Mouse (Mus musculus) subcutaneous adipose tissue, adult 2 months (tissue): Measurements from ENCODE around the gene Gm28053. TPM values are rescaled to one million over a fixed set of nuclear protein-coding genes. Genes with fewer than 3 reads are reported as not detected.

Experiments used
- polyA plus RNA-seq: library from polyadenylated mRNA; depleted of rRNA; stranded (reverse); fragments of >200 nt; gene quantifications from 2 replicates; pipeline ENCODE4 v1.2.3, GENCODE M21; 2012; ENCODE audit warnings: low replicate concordance; rRNA removed

Gm28053 gene
- 0.73 TPM in 1 of 2 replicates, not detected in the other for polyA plus RNA-seq

DNA sequence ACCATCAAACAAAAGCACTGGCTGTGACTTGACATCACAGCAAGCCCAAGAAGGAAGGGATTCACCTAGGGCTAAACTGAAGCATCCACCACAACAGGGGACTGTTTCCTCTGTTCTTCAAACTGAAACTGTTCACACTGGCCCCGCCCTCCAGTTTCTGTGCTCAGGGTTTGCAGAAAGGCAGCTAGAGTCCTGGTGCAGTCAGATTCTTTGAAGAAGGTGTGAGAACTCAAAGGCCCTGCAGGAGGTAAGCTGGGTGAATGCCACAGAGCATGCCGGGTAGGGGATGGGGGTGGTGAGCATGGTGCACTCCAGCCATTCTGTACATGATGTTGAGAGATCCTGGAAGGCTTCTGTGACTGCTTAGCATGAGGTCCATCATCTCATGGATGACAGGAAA lies at the start of gene Gm28053, which contains the start of gene Gimap7:
Gene Gm28053 (plus strand): TSS at position 153 of the 400 bp plus-strand sequence.
Gene Gimap7 (plus strand): TSS at position 167 of the 400 bp plus-strand sequence.

DNA sequence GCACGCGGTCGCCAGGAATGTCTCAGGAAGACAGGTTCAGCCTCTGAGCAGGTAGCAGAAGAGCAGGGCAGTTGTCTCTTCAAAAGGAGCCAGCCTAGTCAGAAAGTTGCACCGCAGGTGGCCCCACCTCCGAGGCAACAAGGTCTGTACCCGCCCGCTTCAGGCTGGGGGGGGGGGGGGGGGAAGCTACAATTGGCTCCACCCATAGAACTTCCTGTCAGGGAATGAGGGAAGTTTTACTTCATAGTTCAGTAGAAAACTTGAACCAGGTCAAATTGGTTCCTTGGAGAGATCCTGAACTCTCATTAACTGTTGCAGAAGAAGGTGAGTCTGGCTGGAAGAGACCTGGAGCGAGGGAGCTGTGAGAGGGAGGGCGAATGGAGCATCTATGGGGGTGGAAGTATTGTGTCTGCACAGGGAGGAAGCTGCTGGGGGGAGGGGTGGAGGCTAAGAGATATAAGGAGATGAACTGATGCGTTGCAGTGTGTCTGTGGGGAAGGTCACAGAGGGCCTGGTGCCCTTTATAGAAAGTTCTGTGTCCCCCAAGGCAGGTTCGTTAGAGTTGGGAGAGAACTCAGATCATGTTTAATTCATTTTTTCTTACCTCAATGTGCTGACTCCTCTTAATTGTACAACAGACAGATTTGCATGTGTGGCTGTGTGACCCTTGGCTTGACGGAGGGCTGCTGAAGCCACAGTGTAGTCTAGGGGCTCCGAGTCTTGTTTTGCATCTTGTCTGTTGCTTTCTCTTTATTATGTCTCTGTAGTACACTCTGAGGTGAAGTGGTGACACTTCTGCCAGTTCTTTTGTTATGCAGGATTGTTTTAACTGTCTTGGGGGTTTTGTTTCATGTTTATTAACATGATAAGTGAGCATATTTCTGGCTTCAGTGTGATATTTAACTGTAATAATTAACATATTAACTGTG lies 42.2 kb upstream of the Gm28053 start, which contains the start of gene Gimap9:
Gene Gimap9 (plus strand): TSS at position 199 of the 929 bp plus-strand sequence.

DNA sequence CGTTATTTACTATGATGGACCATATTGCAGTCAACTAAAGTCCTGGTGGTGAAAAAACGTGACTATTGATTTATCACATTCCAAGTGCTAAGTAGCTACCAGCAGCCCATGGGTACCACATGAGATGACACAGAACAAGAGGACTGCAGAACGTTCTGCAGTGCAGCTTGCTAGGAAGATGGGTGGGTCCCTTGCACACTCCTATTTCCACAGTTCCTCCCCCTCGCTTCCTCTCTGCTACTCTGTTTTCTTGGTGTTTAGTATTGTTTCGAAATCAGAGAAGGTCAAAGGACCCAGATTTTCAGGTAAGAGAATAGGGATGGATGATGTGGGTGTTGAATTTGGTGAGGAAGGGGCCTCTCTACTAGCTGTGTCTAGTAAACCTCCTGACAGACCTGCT lies 34.1 kb upstream of the Gm28053 start, which contains the start of gene Gimap4:
Gene Gimap4 (plus strand): TSS at position 231 of the 400 bp plus-strand sequence.

DNA sequence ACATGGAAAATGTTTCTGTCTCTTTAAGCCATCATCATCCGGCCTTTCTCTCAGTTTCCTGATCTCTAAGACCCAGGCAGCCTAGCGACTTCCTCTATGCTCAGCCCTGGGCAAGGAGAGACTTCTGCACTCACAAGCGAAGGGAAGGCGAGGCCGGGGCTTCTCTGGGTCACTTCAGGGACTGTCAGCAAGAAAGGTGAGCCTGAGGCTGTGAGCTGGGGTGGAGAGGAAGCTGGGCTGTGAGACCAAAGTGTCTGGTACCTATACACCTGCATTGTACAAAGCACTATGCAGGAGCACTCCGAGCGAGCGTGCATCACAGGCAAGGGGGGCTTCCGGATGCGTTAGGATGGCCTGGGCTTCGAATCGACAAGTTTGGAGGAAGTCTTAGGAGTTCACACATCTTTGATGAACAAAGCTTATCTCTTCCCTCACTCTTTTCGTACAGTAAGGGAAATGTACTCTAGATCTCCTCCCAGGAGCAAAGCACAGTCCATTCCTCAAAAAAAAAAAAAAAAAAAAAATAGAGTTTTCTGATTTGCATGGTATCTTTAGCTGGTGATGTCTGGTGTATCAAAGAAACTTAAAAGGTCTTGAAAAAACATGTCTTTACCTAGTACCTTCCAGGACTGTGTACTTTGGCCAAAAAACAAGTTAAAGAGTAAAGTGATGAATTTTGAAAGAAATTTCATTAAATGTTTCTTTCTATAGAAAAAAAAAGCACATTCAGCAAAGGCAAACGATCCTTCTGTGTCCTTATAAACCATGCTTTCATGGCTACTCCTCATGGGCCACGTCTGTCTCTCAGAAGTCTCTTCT lies 20.8 kb downstream of the Gm28053 start, which contains the start of gene Gimap1:
Gene Gimap1 (plus strand): TSS at position 94 of the 819 bp plus-strand sequence.

DNA sequence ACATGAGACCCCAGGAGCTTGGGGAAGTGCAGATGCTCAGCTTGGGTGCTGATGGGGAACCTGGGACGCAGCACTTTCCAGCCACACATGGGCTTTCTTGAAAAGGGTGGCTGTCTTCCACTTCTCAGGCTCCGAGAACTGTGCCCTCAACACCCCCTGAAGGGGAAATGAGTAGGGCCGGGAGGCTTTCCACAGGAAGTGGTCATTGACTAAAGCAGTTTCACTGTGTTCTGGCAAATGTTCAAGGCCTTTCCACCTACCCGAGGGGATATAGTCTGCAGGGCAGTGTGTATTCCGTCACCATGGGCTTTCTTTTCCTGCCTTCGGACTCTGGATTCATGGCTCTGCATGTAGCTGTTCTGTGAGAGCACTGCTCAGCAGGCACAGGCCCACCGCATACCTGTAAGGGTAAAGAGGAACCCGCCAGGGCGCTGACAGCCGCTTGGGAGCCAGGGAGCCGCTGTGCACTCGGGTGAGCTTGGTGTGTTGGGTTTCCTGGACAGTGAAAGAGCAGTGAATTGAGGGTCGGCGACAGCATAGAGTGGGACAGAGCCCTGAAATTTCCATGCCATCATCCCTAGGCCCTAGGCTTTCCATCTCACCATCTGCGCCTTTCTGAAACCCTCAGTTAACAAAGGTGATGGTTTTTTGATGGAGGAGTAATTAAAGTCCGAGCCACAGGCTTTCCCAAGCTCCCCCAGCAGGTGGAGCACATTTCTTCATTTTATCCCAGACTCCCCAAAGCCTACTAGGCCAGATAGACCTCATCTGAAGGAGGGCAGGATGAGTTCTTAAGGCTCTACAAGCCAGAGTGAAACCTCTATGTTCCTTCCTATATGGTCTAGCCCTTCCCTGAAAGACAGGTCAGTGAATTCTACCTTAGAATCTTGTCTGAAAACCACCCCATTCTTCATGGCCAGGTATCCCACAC lies 27.8 kb downstream of the Gm28053 start, which contains the start of gene Gimap5:
Gene Gimap5 (plus strand): TSS at position 239 of the 931 bp plus-strand sequence.

DNA sequence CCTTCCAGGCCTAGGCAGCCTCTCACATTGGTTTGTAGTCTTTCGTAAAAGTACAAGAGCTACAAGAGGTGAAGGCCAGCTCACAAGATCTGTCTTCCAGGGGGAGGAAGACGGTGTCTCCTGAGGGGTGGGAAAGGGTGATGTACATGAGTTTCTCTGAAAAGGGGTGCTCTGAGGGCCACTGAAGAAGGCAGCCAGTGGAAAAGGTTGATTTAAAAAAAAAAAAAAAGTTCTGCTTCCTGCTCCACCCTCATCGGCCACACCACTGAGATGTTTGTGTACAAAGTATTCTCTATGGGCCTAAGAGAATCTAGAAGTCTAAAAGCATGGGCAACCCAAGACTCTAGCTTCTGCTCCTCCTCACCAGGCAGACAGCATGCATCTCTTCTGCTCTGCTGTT lies 52.3 kb downstream of the Gm28053 start, which contains the start of gene Gimap3:
Gene Gimap3 (minus strand): TSS at position 156 of the 400 bp plus-strand sequence.

Other genes starting within 250 kb of the Gm28053 start
- gene Atp6v0e2, start 181.0 kb upstream of the Gm28053 start, polyA plus RNA-seq = 42.6 and 79.5 TPM in 2 replicates
- gene Lrrc61, start 163.8 kb upstream of the Gm28053 start, polyA plus RNA-seq = 23.2 and 24.6 TPM in 2 replicates
- 338 and 562 TPM in 2 replicates for gene Rarres2, start 145.8 kb upstream of the Gm28053 start, polyA plus RNA-seq
- not detected in 2 replicates for gene Gm45021, start 129.0 kb upstream of the Gm28053 start, polyA plus RNA-seq
- gene Repin1, start 124.7 kb upstream of the Gm28053 start, polyA plus RNA-seq = 36.2 and 55.2 TPM in 2 replicates
- 0.68 TPM in 1 of 2 replicates, not detected in the other for gene Gm44965, start 124.7 kb upstream of the Gm28053 start, polyA plus RNA-seq
- gene Zfp775, start 116.5 kb upstream of the Gm28053 start, polyA plus RNA-seq = 5.0 and 6.3 TPM in 2 replicates
- gene AI854703, start 91.8 kb upstream of the Gm28053 start, polyA plus RNA-seq = 1.4 and 2.3 TPM in 2 replicates
- gene Gimap8, start 71.4 kb upstream of the Gm28053 start, polyA plus RNA-seq = 4.7 and 9.7 TPM in 2 replicates
- 2.4 and 3.2 TPM in 2 replicates for gene Gimap9, start 42.5 kb upstream of the Gm28053 start, polyA plus RNA-seq
- 22.2 and 30.2 TPM in 2 replicates for gene Gimap4, start 34.1 kb upstream of the Gm28053 start, polyA plus RNA-seq
- gene Gimap6, start 10.4 kb upstream of the Gm28053 start, polyA plus RNA-seq = 15.2 and 24.9 TPM in 2 replicates
- 0.70 and 0.90 TPM in 2 replicates for gene Gimap7, start within 50 bp of the Gm28053 start, polyA plus RNA-seq
- 7.0 and 7.7 TPM in 2 replicates for gene Gimap1, start 20.4 kb downstream of the Gm28053 start, polyA plus RNA-seq
- gene Gimap5, start 27.6 kb downstream of the Gm28053 start, polyA plus RNA-seq = 14.1 and 14.8 TPM in 2 replicates
- 5.5 and 5.7 TPM in 2 replicates for gene Gimap3, start 52.2 kb downstream of the Gm28053 start, polyA plus RNA-seq
- gene Tmem176a, start 122.3 kb downstream of the Gm28053 start, polyA plus RNA-seq = 58.0 and 139 TPM in 2 replicates
- 231 and 496 TPM in 2 replicates for gene Tmem176b, start 122.9 kb downstream of the Gm28053 start, polyA plus RNA-seq
- gene Aoc1, start 154.3 kb downstream of the Gm28053 start, polyA plus RNA-seq = 0.04 and 3.8 TPM in 2 replicates
- gene 1600015I10Rik, start 211.3 kb downstream of the Gm28053 start, polyA plus RNA-seq = 0.08 and 0.33 TPM in 2 replicates